Mouse (Mus musculus) layer of hippocampus, adult 9-11 months (tissue): ENCODE data around the gene Dgkd.

Source experiments
- DNase-seq: peaks from one replicate; pipeline ENCODE4 v3.0.0; 2022

The Dgkd gene

DNA sequence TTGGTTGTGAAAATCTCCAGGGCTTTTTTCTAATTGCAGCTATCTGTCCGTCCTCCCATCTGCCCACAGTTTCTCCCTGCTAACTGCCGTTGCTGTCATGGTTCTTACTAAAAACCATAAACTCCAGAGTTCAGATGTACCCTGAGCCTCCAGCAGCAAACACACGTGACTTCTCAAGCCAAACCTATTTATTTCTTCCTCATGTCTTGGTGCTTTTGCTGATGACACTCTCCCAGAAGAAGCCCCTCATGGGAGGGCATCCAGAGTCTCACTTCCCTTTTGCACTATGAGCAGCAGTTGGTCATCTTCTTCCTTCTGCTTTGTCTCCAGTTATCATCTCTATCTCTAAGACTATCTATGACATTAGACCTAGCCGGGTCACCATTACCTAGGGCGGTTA, 3.8 kb upstream of the Dgkd start:
- DNase-seq = peak; percentile 63

DNA sequence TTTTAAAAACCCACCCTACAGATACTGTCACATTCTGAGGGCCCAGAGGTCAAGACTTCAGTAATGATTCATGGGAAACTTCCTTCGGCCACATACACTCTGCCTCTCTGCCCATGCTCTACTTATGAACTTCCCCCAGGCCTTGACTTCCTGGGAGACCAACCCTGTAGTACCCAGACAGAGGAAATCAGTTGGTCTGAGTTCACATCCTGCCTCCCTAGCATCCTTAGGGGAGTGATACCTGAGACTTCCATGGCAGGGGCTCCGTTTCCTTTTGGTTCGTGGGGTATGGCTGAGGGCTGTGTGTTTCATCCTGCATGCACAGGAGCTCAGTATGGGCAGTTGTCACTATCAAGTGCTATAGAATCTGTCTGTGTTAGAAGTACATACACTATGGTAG, 1.7 kb upstream of the Dgkd start:
- no peak for DNase-seq

DNA sequence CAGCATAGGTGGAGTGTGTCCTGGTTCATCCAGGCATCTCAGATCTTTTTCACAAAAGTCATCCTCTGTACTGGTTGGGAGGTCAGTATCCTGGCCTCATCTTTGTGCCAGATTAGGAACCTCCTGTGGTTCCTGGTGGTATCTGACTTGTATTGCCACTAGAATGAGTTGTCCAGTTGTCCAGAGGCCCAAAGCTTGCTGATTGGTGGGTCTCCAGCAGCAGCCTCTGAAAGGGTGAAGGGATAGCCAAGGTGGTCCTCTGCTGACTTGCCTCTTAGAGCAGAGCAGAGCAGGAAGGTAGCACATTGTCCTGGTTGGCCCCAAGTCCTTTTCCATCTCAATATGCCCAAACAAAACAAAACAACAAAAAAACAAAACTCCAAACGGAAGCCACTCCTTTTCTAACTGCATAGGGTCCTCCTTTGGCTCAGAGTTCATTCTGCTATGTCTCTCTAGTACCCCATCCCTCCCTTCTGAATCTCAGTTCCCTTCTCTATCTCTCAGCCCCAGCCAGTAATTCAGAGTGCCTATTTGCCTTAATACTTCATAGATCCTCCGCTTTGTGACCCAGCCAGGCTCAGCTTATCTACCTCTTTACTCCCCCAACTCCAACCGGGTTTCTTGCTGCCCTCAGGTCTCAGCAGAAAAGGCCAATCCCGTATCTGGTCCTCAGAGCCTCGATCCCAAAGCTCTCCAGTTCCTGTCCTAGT, 851 bp upstream of the Dgkd start:
- DNase-seq = no peak

DNA sequence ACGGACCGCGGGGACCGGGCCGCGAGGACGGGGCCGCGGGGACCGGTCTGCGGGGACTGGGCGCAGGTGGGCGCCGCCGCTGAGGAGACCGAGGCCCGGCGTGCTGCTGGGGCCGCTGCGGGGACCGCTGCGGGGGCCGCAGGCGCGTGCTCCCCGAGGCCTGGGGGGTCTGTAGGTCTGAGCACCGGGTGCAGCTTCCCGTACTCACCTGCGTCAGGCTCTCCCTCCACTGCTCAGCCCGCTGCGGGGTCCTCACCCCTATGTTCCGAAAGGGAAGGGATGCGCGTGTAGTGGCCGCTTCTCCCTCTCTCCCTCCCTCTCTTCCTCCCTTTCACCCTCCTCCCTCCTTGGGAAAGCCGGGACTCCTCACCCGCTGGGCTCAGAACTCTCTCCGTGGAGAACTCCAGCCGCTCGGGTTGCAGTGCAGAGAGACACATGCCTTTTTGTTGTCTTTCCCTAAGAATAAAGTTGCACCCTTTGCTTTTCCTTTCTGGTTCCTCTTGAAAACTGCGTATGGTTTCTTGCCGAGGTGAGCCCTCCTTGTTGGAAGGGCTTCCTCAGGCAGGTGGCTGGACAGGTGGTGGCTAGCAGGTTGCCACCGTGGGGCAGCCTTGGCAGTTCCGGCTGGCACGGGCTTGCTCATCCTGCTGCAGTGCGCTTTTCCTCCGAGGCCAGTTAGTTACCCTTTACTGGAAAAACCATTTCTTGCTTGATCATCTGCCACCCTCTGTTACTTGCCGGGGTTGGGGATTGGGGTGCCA, 694 bp downstream of the Dgkd start:
- DNase-seq = no peak

DNA sequence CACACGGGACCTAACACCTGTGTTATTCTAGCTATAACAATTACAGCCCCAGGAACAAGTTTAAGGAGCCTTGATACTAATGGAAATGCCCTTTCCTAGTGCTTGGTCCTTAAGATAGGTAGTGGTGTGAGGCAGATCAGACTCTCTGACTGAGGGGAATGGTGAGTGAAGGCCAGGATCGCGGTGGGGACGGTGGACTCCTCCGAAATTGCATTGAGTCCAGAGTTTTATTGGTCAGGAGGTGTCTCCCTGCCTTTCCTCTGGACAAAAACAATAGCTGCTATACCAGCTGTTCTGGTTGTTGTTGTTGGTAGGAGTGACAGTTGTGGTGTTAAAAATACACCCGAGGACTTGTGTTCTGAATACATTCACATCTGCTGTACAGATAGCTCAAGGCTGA, 1.3 kb downstream of the Dgkd start:
- no peak for DNase-seq

DNA sequence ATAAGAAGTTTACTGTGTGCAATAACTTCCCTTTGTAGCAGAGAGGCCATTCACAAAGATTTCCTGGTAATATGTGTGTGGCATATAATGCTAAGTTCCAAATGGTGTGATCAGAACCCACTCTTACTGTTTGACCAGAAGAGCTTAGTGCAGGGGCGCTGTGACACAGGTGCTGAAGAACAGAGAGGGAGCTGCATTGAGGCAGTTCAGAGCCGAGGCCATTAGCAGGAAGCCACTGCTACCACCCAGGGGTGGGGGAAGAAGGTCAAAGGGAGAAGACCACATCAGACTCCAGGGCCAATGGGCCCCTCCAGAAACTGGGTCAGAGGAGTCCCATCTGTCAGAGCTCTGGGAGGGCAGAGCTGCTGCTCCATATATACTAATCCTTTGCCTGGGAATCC, 1.8 kb downstream of the Dgkd start:
- no peak for DNase-seq

DNA sequence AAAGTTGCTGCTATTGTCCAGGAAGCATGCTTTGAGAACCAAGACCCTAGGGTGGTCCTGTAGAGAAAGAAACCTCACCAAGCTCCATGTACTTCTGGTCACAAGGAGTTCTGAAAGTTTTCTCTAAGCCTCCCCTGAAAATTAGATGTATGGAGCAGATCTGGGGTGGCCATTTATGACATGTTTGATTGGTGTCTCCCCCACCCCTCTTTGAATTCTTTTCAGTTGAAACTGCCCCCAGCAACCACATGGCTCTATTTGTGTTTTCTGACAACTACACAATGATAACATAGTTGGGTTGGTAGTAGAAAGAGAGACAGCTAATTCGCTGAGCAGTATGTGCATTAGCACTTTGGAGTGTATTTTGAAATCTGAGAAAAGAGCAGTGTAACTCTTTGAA, 2.4 kb downstream of the Dgkd start:
- no peak for DNase-seq

DNA sequence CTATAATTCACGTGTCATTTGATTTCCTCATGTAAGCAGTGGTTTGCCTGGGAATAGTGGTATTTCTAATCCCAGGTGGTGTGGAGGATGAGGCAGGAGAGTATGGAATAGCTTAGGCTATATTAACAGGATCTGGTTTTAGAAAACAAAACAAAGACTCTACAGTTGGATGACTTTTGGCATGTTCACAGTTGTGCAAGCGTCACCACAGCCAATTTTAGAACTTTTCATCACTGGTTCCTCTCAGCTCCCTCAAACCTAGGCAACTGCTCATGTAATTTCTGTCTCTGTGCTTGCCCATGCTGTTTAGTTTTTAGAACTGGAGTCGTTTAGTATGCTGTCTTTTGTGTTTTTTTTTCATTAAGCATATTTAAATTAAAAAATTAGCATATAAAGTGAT, 3.7 kb downstream of the Dgkd start:
- peak; percentile 70 for DNase-seq

DNA sequence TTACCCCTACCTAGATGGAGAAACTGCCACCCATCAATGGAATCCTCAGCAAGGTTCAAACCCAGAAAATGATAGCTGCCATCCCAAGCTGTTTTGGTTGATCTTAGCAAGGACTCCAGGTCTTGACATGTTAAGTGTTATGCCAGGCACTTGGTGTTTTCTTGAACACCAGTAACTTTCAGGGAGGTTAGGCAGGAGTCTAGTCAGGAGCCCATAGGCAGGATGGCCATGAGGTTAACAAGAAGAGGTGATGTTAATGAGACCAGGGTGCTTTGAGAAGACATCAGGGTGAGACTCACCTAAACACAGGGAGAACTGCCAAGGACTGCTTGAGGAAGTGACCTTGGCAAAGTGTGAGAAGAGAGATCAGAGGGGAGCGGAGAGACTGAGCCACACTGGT, 4.9 kb downstream of the Dgkd start:
- no peak for DNase-seq

DNA sequence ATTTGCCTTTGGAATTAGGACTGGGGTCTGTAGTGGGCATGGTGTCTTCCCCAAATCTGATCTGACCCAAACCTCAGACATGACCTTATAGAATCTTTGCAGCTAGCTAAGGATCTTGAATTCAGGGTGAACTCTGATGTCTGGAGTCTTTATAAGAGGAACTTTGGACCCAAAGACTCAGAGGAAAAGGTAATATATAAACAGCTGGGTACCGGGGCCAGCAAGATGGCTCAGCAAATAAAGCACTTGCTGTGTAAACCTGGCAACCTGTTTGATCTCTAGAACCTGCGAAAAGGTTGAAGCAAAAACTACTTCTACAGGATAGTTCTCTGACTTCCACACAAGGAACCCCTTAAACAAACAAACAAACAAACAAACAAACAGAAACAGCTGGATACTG, 5.4 kb downstream of the Dgkd start:
- DNase-seq = no peak

DNA sequence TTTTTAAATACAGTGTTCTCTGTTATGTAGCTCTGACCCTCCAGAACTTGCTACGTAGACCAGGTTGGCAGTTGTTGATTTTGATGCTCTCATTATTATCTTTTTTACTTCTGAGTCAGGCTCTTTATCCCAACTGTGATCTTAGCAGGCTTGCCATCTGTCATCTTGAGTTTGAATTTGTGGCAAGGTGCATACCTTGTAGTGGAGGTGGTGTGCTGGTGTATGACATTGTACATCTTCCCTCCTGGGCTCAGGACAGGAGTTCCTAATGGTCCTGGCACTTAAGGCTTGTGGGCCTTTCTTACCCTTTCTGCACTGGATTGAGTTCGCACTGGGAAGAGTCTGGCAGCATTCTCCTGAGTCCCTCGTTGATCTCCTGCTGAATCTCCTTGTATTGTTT, 10.5 kb downstream of the Dgkd start:
- DNase-seq = no peak

DNA sequence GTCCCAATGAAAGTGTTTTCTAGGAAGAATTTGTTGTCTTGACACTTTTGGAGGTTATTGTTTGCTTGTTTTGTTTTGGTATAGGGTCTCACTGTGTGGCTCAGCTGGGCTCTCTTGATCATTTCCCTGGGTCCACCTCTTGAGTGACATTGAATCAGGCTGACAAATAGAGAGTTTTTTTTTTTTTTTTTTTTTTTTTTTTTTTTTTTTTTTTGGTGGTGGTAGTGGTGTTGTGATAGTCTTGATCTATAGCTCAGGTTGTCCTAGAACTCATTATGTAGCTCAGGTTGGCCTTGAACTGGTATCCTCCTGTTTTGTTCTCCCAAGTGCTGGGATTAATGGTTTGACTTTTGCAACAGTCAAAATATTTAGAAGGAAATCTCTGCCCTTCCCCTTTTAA, 11.8 kb downstream of the Dgkd start:
- no peak for DNase-seq

DNA sequence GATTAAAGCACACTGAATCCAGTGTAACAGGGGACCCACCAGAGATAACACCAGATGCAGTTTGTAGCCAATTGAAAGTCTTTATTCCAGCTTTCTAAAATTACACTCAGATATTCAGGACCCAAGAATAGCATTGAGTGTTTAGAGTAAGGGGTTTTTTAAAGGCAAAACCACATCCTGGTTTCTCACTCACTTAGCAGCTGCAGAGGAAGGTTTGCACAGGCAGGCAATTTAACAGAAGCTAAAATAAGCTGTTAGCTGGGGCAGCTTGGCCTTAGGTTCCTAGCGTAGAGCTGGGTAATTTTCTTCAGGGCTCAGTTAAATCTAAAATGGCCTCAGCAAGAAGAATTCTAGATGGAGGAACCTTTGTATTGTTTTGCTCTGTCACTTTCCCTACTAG, 13.6 kb downstream of the Dgkd start:
- DNase-seq = peak; percentile 55

DNA sequence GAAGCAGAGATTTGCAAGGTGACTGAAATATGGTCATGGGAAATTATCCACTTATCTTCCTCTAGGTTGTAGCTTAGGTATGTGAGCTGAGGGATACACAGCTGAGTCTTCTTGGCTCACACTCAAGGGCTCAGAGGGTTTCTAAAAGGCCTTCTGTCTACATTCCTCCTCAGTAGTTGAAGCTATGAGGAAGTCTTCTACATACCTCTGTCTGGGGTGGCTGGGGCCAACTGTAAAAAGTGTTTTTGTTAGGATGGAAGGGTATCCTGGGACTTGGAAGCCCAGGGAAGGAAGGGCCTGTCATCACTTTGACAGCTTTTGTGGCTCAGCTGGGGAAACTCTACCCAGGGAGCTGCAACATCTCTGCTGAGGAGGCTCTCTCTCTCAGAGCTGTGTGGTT, 18.5 kb downstream of the Dgkd start:
- DNase-seq = no peak

DNA sequence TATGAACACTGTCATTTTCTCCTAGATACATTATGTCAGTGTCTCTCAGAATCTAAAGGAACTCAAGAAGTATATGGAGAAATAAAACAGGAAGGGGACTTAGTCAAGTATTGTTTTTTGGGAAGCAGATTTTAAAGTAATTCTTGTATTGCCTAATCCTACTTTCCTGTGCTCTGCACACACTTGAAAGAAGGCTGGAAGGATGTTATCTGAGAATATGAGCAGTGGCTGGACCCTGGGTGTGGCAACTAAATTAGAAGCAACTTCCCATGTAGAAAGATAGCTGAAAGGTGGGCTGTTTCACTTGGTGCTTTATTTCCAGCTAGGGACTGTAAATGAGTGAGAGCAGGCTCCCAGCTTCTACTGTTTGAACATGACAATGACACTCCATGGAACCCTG, 20.0 kb downstream of the Dgkd start:
- no peak for DNase-seq

DNA sequence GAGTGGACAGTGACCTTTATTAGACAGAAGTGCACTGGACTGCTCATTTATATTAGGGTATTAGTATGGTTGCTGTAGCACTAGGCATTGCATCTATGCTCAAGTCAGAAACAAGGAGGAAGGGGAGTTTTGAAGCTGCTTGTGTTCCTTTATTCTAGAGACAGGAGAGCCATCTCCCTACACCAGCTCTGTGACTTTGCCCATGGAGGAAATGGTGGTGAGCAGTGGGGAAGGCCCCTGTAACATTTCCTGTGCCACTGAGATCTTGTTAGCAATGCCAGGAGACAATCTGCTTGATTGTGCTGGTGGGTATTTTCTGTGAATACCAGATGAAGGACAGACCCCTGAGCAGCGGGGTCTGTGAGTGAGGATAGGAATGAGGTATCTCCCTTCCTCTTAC, 23.0 kb downstream of the Dgkd start:
- no peak for DNase-seq

DNA sequence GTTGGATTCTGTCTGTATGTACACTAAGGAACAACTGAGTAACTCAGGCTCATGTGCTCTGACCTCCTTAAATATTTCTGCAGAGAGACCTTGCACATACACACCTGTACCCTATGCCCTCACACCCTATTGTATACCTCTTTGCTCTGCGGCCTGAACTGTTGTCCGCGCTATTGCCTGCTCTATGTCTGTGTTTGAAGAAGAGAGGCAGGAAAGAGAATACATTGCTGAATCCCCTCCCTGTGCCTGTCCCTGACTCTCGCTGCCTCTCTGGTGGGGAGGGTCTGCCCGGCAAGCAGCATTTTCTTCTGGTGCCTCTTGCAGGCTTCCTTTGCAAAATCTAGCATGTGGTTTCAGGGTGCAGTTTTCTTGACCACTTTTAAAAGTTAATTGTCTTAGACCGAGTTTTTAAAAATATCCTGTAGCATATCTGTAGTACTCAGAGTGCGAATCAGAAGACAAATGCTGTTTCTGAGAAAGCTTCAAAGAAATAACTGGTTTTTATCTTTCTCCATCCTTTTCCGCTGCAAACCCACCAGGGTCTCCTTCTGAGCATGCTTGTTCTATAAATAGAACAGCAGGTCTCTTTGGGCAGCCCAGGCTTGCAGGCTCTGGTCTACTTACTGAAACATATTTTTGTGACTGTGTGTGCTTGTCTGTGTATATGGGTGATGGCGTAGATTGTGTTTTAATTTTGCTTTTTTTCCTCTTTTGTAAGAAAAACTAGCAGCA, 24.6 kb downstream of the Dgkd start:
- DNase-seq = no peak

DNA sequence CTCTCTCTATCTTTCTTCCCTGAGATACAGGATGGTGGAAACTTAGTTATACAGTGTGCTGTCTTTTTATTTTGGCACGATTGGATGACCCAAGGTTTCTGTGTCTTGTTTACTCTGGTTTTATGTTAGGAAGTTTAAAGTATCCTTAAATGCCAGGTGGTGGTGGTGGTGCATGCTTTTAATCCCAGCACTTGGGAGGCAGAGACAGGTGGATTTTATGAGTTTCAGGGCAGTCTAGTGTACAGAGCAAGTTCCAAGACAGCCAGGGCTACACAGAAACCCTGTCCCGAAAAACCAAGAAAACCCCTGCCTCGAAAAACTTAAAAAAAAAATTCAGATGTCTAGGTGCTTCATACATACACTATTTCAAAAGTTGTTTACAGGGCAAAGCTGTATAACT, 25.9 kb downstream of the Dgkd start:
- no peak for DNase-seq

DNA sequence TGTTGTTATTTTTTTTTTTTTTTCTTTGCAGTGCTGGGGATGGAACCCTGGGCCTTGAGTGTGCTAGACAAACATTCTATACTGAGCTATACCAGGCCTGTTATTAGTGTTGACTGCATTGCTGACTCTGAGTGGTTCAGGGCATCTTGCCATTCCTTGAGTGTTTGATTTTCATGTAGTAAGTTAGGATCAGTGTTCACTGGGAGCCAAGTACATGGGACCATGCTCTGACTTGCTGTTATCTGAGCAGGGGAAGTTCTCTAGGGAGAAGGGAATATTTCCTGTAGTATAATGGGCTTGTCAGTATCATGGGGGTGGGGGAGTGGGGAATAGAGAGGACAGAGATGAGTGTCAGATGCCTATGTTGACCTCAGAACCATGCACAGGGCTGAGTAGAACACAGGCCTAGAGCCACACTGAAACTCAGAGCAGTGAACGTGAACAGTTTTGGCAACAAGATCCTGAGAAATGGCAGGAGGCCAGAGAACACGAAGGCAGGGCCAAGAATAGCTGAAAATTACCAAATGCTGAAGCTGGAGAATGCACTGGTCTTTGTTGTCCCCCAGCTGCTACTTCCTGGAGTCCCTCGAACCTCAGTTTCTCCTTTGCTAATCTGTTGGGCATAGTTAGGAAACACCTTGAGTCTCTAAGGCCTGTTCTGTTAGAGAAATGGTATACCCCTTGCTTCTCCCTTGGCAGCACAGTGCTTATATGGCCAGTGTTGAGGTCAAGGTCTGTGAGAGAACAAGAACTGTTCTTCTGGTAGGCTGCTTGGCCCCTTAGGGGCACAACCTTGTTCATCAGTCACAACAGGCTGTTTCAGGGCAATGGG, 26.6 kb downstream of the Dgkd start:
- DNase-seq = peak; percentile 84

DNA sequence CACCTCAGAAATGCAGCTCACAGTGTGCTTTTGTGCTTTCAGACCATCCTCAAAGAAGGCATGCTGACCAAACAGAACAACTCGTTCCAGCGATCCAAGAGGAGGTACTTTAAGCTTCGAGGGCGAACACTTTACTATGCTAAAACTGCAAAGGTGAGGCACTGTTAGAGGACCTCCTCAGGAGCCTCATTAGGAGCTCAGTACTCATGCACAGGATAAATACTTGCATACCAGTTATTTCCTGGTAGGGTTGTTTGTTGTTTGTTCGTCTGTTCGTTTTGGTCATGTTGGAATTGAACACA, 27.2 kb downstream of the Dgkd start:
- DNase-seq = no peak

DNA sequence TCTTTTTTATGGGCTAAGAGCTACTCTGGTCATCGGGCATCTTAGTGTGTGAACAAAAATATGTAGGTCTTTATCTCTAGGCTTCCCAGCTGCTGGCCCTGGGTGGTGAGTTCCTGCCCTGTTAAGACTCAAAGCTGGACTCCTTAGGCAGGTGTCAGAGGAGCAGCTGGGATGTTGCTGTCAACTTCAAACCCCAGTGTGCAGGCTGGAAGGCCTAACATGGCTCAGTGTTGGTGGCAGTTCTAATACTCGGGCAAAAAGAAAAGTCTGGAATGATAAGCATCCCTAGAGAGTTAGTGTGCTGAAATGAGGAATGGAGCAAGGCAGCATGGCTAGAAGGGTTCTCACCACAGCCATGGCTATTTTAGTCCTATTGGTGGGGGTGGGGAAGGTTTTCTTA, 27.8 kb downstream of the Dgkd start:
- DNase-seq = no peak

DNA sequence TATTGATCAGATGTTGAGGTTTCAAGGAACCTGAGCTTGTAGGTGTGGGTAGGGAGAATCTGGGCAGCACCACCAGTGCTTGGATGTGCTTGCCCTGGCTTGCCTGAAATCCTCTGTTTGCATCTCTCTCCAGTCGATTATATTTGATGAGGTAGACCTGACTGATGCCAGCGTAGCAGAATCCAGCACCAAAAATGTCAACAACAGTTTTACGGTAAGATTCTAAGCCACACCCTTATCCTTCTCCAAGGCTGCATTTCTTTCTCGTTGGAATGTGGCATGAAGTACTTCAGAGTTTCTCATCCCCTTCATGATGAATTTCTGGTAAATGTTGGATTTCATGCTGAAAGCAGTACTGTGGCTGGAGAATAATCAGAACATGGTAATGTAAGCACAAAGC, 28.6 kb downstream of the Dgkd start:
- no peak for DNase-seq

DNA sequence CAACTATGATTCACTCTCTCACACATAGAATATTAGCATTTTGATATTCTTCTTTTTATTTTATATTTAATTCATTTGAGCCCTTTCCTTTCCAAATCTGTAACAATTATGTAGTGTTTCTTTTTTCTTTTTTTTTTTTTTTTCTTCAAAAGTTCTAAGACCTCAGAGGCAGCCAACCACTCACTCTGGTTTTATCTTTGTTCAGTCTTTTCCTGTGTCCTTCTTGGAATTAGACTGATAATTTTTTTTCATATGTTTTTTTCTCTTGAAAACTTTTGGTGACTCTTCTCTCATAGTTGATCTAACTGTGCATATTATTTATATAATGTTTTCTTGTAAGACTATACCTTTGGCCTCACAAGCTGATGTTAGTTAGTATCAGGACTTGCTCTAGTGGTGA, 29.5 kb downstream of the Dgkd start:
- no peak for DNase-seq

DNA sequence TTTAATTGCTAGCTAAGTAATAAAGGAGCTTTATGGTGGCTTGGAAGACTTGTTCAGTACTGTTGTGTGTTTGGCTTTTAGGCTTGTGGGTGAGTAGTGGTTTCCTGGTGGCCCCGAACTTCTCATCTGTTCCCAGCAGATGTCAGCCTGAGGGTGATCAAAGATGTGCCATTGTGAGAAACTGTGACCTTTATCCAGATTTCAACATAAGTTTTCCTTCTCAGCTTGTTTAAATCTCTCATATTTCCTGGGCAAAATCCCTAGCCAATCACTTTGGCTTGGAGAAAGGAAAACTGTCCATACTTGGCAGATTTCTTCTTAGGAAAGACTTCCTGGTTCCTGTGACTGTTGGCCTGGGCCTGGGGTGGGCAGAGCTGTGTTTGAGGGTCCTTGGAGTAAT, 37.9 kb downstream of the Dgkd start:
- no peak for DNase-seq
